Mouse (Mus musculus) intestine, embryonic 16.5 days (tissue): ENCODE measurements around the gene Egflam. TPM values are rescaled to one million over a fixed set of nuclear protein-coding genes. Genes with fewer than 3 reads are reported as not detected.

Experiments
- ATAC-seq: fragments of 200-750 bp; cut with Nextera tagmentation; 2 replicates; pipeline ENCODE4 v1.8.0; 2017; ENCODE audit warnings: moderate TSS enrichment, moderate library complexity
- H3K27ac ChIP-seq: fragments of 300-500 bp; sonication (generic); 2 replicates; pipeline ENCODE4 v1.5.1; 2014; ENCODE audit warnings: mild to moderate bottlenecking, low read length
- H3K27me3 ChIP-seq: fragments of 300-500 bp; sonication (generic); replicated peaks from 2 replicates; pipeline ENCODE4 v1.6.1; 2014; ENCODE audit warnings: low read length, control low read depth, mixed read lengths; ENCODE audit not compliant: control insufficient read depth, insufficient read depth
- H3K36me3 ChIP-seq: fragments of 300-500 bp; sonication (generic); 2 replicates; pipeline ENCODE4 v1.6.1; 2014; ENCODE audit warnings: low read length, control low read depth; ENCODE audit not compliant: control insufficient read depth, insufficient read depth
- H3K4me1 ChIP-seq: fragments of 300-500 bp; sonication (generic); 2 replicates; pipeline ENCODE4 v1.6.1; 2014; ENCODE audit warnings: low read length, control low read depth, mixed read lengths; ENCODE audit not compliant: control insufficient read depth, insufficient read depth
- H3K4me2 ChIP-seq: fragments of 300-500 bp; sonication (generic); 2 replicates; pipeline ENCODE4 v1.6.1; 2014; ENCODE audit warnings: low read depth, low read length, control low read depth
- H3K4me3 ChIP-seq: fragments of 300-500 bp; sonication (generic); 2 replicates; pipeline ENCODE4 v1.5.1; 2014; ENCODE audit warnings: mild to moderate bottlenecking, low read length
- H3K9ac ChIP-seq: fragments of 300-500 bp; sonication (generic); 2 replicates; pipeline ENCODE4 v1.6.1; 2014; ENCODE audit warnings: low read depth, low read length
- H3K9me3 ChIP-seq: fragments of 300-500 bp; sonication (generic); 2 replicates; pipeline ENCODE4 v1.6.1; 2016; ENCODE audit warnings: low read length, control low read depth; ENCODE audit not compliant: control insufficient read depth
- WGBS: fragments of 180-500 bp; shearing (Covaris S2); extraction: QIAGEN DNeasy Blood & Tissue Kit; methylation state at CpG from one replicate; pipeline ENCODE4 v1.1.7; 2014; 5-methylcytosine and 5-hydroxymethylcytosine counted together
- polyA plus RNA-seq: library from polyadenylated mRNA; unstranded; fragments of >200 nt; fragmentation: Nextera tagmentation; extraction: Ambion mirVana; gene quantifications from 2 replicates; pipeline ENCODE4 v1.2.1, GENCODE M21; 2015

The Egflam gene
- polyA plus RNA-seq: 21.3 and 24.9 TPM in 2 replicates

DNA sequence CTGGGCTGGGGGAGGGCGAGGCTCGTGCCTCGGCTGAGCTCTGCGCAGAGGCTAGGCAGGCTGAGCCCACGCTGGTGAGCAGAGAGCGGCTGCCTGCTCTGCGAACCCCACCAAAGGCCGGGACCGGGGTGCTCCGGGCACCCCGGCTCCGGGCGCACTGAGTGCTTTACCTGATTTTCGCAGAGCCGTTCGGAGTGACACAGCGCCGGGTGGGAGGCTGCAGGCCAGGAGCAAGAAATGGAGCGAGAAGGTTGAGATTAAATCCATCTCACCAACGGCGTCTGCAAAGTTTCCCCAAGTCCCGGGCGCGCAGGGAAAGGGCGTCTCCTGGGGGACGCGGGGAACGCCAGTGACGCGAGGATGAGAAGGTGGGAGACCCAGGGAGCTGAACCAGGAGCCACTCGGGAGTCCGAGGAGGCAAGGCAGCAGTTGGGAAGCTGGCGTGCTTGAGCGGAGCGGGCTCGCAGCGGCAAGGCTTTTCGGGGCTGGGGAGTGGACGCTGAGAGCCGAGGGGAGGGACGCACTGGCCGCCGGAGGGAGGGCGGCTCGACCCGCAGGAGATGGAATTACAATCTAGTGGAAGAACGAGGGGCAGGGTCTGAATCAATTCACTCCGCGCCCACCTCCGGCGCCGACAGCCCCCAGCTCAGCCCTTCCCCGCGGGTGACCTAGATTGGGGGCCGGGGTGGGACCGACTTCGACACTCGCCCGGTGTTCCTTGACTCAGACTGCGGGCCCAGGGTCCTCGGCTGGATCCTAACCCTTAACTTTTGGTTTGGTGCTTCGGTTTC is at the start of gene Egflam:
Gene Egflam (minus strand): TSS at position 578 of the 791 bp plus-strand sequence.
- H3K36me3 ChIP-seq: no peaks in the 10 kb centered on the region
- peaks cover 6% of the 10 kb centered on the region; the same call in 1 of the 2 replicates for H3K4me1 ChIP-seq
- H3K27me3 ChIP-seq: peaks cover 3% of the 10 kb centered on the region; the same call in 1 of the 2 replicates
- peak; percentile 74 for ATAC-seq
- H3K4me2 ChIP-seq: peak within 1 kb of the TSS; percentile 88
- no peaks in the 10 kb centered on the region for H3K9me3 ChIP-seq
- under 1% methylated on average over 62 of the region's 62 CpGs for WGBS
- H3K9ac ChIP-seq: peak within 1 kb of the TSS; percentile 85
- peak within 1 kb of the TSS; percentile 74 for H3K4me3 ChIP-seq
- peak within 1 kb of the TSS; percentile 86 for H3K27ac ChIP-seq

DNA sequence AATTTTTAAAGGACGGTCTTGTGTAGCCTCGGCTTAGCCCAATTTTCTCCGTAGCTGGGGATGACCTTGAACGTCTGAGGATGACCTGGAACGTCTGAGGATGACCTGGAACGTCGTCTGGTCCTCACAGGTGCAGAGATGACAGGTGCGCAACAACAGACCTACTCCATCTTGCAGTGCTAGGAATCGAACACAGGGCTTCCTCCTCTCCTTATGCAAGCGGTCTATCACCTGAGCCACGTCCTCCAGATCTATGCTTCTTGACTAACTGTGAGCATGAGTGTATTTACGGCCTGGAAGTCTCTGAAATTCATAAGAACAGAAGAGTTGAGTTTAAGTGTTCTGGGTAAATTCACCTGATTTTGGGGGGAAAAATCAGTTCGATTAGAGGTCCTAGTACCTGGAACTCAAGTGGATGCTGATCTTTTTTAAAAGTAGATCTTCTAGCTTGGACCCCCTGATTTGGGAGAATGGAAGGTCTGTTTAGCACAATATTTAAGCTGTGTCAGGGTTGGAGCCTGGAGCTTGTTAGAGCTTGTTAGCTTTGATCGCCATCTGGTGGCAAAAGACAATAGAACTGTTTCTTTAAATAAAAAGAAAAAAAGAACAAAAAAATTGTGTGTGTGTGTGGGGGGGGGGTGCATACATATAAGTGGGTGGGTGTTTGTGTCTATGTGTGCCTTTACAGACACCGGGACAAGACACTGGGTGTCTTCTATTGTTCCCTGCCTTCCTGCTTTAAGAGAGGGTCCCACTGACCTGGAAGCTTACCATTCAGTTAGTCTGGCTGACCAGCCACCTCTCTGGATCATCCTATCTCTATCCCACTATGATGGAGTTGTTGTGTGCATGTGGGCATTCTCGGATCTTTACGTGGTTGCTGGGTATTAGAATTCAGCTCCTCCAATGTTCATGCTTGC is 45.5 kb upstream of the Egflam start:
- 0 out of 2 replicates have a peak, but pooled peaks have one; percentile 46 for ATAC-seq
- no peaks in the 10 kb centered on the region for H3K9me3 ChIP-seq
- no peak overlapping the region for H3K27ac ChIP-seq
- no peak overlapping the region for H3K4me2 ChIP-seq
- WGBS: 61% methylated on average over 17 of the region's 17 CpGs
- no peaks in the 10 kb centered on the region for H3K36me3 ChIP-seq
- H3K4me1 ChIP-seq: peaks cover 12% of the 10 kb centered on the region
- H3K27me3 ChIP-seq: no peaks in the 10 kb centered on the region
- H3K9ac ChIP-seq: no peak overlapping the region
- H3K4me3 ChIP-seq: no peak overlapping the region

DNA sequence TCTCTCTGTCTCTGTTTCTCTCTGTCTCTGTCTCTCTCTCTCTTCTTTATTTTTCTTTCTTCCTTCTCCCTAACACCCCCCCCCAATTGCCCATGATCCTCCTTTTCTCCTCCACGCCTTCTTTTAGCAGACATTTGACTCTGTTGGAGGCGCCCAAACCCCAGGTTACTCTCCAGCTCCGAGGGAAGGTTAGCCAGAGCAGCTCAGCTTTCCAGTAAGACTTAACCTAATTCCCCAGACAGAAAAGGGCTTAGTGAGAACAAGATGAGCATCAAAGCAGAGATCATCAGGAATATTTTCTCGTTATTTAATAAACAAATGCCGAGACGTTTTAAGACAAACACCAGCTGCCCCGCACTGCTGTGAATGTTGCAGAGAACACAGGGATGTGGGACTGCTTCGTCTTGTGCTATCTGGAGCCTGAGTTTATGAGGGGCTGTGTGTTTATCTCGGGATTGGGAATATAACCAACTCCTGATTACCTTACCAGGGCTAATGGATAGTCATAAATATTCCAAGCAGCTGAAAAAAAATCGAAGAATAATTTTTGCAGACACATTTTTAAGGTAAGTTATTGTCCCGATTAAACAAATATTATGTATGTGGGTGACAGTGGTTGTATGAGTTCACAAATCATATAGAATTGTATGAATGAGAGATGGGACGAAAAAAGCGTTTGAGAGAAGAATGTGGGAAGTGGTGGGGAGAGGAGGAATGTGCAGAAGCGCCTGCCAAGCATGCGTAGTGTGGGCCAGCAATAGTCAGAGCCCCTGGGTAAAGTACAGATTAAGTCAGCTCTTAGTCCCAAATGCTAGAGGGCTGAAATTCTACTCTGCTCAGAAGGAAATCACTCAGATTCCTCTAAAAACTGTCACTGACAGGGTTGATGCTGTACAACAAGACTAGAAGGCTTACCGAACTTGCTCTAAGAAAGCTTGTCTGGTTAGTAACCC is 44.2 kb upstream of the Egflam start:
- peak overlapping the region; percentile 58 for H3K27ac ChIP-seq
- peaks cover 12% of the 10 kb centered on the region for H3K4me1 ChIP-seq
- no peaks in the 10 kb centered on the region for H3K9me3 ChIP-seq
- no peaks in the 10 kb centered on the region for H3K27me3 ChIP-seq
- ATAC-seq: peak; percentile 73
- WGBS: 37% methylated on average over 16 of the region's 16 CpGs
- H3K9ac ChIP-seq: no peak overlapping the region
- no peak overlapping the region for H3K4me3 ChIP-seq
- peak overlapping the region; percentile 5; the same call in 1 of the 2 replicates for H3K4me2 ChIP-seq
- no peaks in the 10 kb centered on the region for H3K36me3 ChIP-seq

DNA sequence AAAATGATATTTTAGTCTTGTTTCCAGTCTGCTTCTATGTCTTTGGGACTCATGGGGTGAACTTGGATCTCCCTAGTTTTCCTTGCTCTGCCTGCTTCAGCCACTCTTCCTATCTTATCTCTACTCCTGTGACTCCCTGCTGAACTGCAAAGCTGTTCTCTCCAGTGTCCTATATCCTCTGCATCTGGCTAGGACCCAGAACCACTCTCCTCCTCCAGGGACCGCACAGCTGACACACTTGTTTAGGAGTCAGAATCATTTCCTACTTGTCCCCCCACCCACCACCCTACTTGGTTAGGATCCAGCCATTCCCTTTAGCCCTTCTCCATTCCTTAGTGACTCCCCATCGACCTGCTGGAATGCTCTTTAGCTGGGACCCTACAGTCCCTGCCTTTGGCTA is 26.1 kb upstream of the Egflam start:
- 67% methylated on average over 2 of the region's 2 CpGs for WGBS
- Histone ChIP-seq H3K4me2 (no peak overlapping the region), H3K9ac (no peak overlapping the region), H3K27me3 (no peaks in the 10 kb centered on the region), H3K4me3 (no peak overlapping the region), H3K27ac (no peak overlapping the region), H3K4me1 (no peaks in the 10 kb centered on the region), H3K9me3 (no peaks in the 10 kb centered on the region), H3K36me3 (no peaks in the 10 kb centered on the region)
- no peak for ATAC-seq

DNA sequence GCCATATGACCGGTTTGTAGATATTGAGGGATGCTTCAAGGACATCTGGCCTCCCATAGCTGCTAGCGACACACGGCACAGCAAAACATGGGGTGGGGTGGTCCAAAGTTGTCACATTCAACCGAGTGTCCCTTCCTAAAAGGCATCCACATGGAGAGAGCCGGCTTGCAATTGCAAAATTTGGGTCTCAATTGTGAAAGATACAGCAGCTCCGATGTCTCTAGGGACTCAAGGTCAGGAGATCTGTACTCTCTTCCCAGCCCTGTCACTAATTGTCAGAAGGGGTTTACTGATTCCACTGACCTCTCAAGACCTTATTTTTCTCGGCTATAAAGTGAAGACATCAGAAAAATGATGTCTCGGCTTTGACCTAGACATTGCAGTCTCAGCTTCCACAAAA is 6.3 kb upstream of the Egflam start:
- H3K4me1 ChIP-seq: no peaks in the 10 kb centered on the region
- no peak overlapping the region for H3K27ac ChIP-seq
- no peak overlapping the region for H3K4me2 ChIP-seq
- no peaks in the 10 kb centered on the region for H3K36me3 ChIP-seq
- ATAC-seq: no peak
- WGBS: 80% methylated on average over 8 of the region's 8 CpGs
- H3K4me3 ChIP-seq: no peak overlapping the region
- H3K9me3 ChIP-seq: no peaks in the 10 kb centered on the region
- no peak overlapping the region for H3K9ac ChIP-seq
- H3K27me3 ChIP-seq: no peaks in the 10 kb centered on the region

DNA sequence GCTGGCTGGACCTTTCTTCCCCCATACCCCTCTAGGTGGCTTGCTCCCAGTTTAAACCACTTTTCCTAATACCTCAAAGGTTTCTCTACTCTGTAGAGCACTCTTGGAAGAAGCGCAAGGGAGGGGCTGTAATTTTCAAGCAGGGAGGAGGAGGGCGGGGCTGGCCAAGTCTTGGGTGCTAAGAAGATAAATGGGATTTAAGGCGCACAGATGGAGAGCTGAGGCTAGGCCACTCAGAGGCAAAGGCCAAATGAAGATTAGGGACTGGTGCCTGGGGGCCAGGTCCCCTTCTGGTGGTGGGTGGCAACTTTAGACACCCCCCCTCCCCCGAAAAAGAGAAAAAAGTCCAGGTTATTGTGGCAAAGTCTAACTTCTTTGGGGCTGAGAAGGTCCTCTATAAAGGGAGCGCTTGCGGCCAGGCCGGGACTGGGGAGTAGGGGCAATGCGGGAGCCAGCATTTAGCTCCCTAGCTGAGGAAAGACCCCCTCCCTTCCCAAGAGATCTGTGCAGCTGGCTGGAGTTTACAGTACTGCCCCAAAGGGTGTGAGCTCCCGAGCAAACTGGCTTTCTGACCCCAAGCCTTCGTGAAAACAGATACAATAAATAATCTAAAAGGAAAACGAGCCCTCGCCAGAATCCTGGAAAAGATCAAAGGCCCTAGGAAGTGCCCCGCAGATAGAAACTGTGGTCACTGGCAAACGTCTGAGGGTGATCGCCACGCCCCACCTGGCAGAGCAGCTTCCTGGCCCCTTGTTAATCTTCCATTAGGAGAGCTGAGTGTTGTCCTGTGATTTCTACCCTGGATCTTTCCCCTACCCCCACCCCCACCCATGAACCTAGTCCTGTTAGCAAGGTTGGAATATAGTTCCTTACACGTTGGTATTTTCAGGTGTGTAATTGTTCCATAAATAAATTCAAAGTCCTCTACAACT is 680 bp upstream of the Egflam start:
- Histone ChIP-seq H3K27ac (peak overlapping the region; percentile 86), H3K9me3 (no peaks in the 10 kb centered on the region), H3K9ac (peak overlapping the region; percentile 85), H3K4me2 (peak overlapping the region; percentile 88), H3K36me3 (no peaks in the 10 kb centered on the region), H3K4me1 (peaks cover 6% of the 10 kb centered on the region; the same call in 1 of the 2 replicates), H3K27me3 (peaks cover 3% of the 10 kb centered on the region; the same call in 1 of the 2 replicates), H3K4me3 (peak overlapping the region; percentile 74)
- WGBS: 7% methylated on average over 17 of the region's 17 CpGs
- peak; percentile 68 for ATAC-seq

DNA sequence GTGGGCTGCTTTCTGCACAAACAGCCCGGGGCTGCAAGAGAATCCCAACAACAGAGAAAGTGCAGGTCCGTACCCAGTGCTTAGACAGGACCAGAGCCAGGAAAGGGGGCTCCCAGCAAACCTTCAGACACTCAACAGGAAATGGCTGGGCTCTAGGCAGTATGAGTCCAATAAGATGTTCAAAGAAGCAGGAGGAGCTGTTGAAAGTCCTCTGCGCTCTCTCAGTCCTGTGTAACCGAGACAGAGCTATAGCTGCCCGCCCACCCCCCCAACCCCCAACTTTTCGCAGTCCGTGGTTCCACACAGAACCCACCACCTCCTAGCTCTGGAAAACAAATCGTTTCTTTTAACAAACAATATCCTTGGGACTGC is 763 bp downstream of the Egflam start:
- 3% methylated on average over 8 of the region's 8 CpGs for WGBS
- H3K9ac ChIP-seq: peak overlapping the region; percentile 85
- ATAC-seq: peak; percentile 78

DNA sequence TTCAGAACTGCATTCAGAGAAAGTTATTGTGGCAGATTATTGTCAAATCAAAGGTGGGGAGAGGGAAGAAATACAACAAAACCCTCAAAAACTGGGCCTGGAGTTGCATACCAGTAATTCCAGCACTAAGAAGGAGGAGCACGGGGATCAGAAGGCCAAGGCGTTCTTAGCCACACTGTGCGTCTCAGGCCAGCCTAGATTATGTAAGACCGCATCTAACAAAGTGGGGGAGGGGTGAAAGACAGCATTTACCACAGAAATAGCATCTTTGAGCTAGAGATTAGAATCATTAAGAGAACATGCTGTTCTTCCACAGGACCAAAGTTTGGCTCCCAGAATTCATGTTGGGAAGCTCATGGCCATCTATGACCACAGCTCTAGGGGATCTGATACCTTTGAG is 14.8 kb downstream of the Egflam start:
- Histone ChIP-seq H3K27ac (no peak overlapping the region), H3K4me3 (no peak overlapping the region), H3K4me2 (no peak overlapping the region), H3K36me3 (no peaks in the 10 kb centered on the region), H3K4me1 (no peaks in the 10 kb centered on the region), H3K27me3 (no peaks in the 10 kb centered on the region), H3K9ac (no peak overlapping the region), H3K9me3 (no peaks in the 10 kb centered on the region)
- WGBS: 91% methylated on average over 4 of the region's 4 CpGs
- no peak for ATAC-seq

More for the DNA sequence above, 763 bp downstream of the Egflam start:
- peaks cover 6% of the 10 kb centered on the region; the same call in 1 of the 2 replicates for H3K4me1 ChIP-seq
- H3K27ac ChIP-seq: peak overlapping the region; percentile 86
- peaks cover 3% of the 10 kb centered on the region; the same call in 1 of the 2 replicates for H3K27me3 ChIP-seq
- H3K4me2 ChIP-seq: peak overlapping the region; percentile 88
- H3K36me3 ChIP-seq: no peaks in the 10 kb centered on the region
- H3K4me3 ChIP-seq: peak overlapping the region; percentile 74
- no peaks in the 10 kb centered on the region for H3K9me3 ChIP-seq
